Mouse (Mus musculus): ENCODE data around the gene Man1a.
A peak's percentile ranks its signal among the peaks of the same experiment; 100 is the strongest.

Gene Man1a

GRCm38 (mm10) chr10:54060587-54060986, 15.8 kb downstream of the Man1a start:
- DNase-seq, result no peak

- no peak for DNase-seq
These were observed 16.6 kb downstream of the Man1a start for GRCm38 (mm10) chr10:54059679-54060249.

- no peak for DNase-seq
These were observed 17.3 kb downstream of the Man1a start for GRCm38 (mm10) chr10:54059092-54059496.

- DNase-seq, result no peak
These were observed 17.8 kb downstream of the Man1a start for GRCm38 (mm10) chr10:54058657-54059056.

- DNase-seq, result no peak
These were observed 22.2 kb downstream of the Man1a start for GRCm38 (mm10) chr10:54054188-54054587.

- no peak for DNase-seq
These were observed 28.5 kb downstream of the Man1a start for GRCm38 (mm10) chr10:54047885-54048284.

- DNase-seq, result no peak
These were observed 33.1 kb downstream of the Man1a start for GRCm38 (mm10) chr10:54043358-54043757.

GRCm38 (mm10) chr10:54042212-54042840, 34.1 kb downstream of the Man1a start:
- peak; percentile 46 for DNase-seq

- peak; percentile 77 for DNase-seq
These were observed 35.9 kb downstream of the Man1a start for GRCm38 (mm10) chr10:54040261-54041165.

GRCm38 (mm10) chr10:54039754-54040153, 36.7 kb downstream of the Man1a start:
- DNase-seq, result no peak

- no peak for DNase-seq
These were observed 37.7 kb downstream of the Man1a start for GRCm38 (mm10) chr10:54038734-54039133.

- peak; percentile 27 for DNase-seq
These were observed 38.2 kb downstream of the Man1a start for GRCm38 (mm10) chr10:54038180-54038579.

- no peak for DNase-seq
These were observed 38.9 kb downstream of the Man1a start for GRCm38 (mm10) chr10:54037348-54038010.

GRCm38 (mm10) chr10:54035586-54035985, 40.8 kb downstream of the Man1a start:
- no peak for DNase-seq

- DNase-seq, result no peak
These were observed 41.6 kb downstream of the Man1a start for GRCm38 (mm10) chr10:54034779-54035178.

GRCm38 (mm10) chr10:54032316-54033092, 43.9 kb downstream of the Man1a start:
- peak; percentile 52 for DNase-seq

GRCm38 (mm10) chr10:54028866-54029265, 47.5 kb downstream of the Man1a start:
- DNase-seq, result no peak

- DNase-seq, result no peak
These were observed 49.5 kb downstream of the Man1a start for GRCm38 (mm10) chr10:54026738-54027427.

GRCm38 (mm10) chr10:54026101-54026500, 50.3 kb downstream of the Man1a start:
- DNase-seq, result no peak

GRCm38 (mm10) chr10:54017904-54018454, 58.4 kb downstream of the Man1a start:
- no peak for DNase-seq

- no peak for DNase-seq
These were observed 62.2 kb downstream of the Man1a start for GRCm38 (mm10) chr10:54014116-54014758.

Measured in lung, postnatal 36 days (tissue).